Mouse (Mus musculus): ENCODE data around the gene Tmem150b. TPM values are rescaled to one million over a fixed set of nuclear protein-coding genes. Genes with fewer than 3 reads are reported as not detected.

Gene Tmem150b
- polyA plus RNA-seq, 1 experiment: 0.04 TPM

DNA sequence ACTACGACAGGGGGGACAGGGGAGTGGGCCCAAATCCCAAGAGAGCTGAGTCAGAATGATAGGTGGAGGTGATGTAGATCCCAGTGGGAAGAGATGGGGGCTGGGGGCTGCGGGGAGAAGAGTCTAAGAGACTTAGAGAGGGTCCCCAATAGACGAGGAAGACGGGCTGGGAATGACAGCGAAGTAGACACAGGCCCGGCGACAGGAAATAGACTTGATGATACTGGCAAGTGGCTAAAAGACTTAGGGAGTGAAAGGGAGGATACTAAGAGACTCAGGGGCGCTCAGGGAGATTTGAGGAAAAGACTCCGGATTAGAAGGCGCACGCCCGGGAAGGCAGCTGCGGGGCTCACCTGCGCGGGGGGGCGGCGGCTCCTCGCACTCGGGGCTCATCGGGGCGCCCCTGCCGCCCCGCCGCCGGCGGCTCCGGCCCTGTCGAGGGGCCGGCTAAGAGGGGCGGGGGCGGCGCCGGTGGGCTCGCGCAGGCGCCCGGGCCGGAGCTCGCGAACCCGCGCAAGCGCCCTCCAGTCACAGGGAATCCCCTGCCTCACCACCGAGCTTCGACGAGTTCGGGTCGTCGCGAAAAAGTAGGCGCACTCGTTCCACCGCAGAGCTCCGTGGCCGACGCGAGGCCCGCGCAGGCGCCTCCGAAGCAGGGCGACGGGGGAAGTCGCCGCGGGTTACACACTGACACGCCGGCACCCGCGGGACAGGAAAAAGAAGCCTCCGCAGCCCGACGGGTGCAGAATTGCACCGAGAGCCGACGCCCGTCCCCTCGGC is 66.7 kb downstream of the Tmem150b start:
- peak overlapping the region; percentile 66 for H3K4me3 ChIP-seq

GRCm38 (mm10) chr7:4657521-4658127 is 67.4 kb downstream of the Tmem150b start:
- no peak for TF ChIP-seq TCF12 (IDR thresholded peaks at IDR 0.05; ENCODE audit: insufficient read depth, poor library complexity, severe bottlenecking)
- no peak for TF ChIP-seq REST (IDR thresholded peaks at IDR 0.05; ENCODE audit: insufficient read depth, insufficient read length)
- TF ChIP-seq POLR2AphosphoS2 (IDR thresholded peaks at IDR 0.05; ENCODE audit: insufficient read length, low read depth): no peak
- no peak for TF ChIP-seq MYOG (IDR thresholded peaks at IDR 0.05; ENCODE audit: control insufficient read depth in 1 of 3, insufficient read depth in 1 of 3, insufficient read length in 2 of 3, low read depth in 2 of 3)
- no peak for TF ChIP-seq SRF (IDR thresholded peaks at IDR 0.05; ENCODE audit: control insufficient read depth, insufficient read length, low read depth)
- TF ChIP-seq CEBPB (IDR thresholded peaks at IDR 0.05; ENCODE audit: insufficient read depth, poor library complexity, severe bottlenecking): no peak
- no peak for TF ChIP-seq MAX (IDR thresholded peaks at IDR 0.05; ENCODE audit: low read depth)
- TF ChIP-seq POLR2A (IDR thresholded peaks at IDR 0.05; ENCODE audit: insufficient read length, low read depth): no peak
- TF ChIP-seq MYOD1 (IDR thresholded peaks at IDR 0.05; ENCODE audit: control insufficient read depth in 1 of 3, insufficient read length in 2 of 3, low read depth in 2 of 3): no peak

More for the DNA sequence above, 66.7 kb downstream of the Tmem150b start:
- Histone ChIP-seq H3K27me3 (ENCODE audit: control insufficient read depth, insufficient read depth, insufficient read length) (no peaks in the 10 kb centered on the region), H3K4me2 (ENCODE audit: low read depth) (peak overlapping the region; percentile 84), H3ac (ENCODE audit: control insufficient read depth, insufficient read length) (peak overlapping the region; percentile 29), H3K79me2 (ENCODE audit: control insufficient read depth, insufficient read depth) (peaks cover 50% of the 10 kb centered on the region), H3K36me3 (ENCODE audit: control insufficient read depth, insufficient read depth) (no peaks in the 10 kb centered on the region)
- TF ChIP-seq TCF3 (IDR thresholded peaks at IDR 0.05; ENCODE audit: insufficient read length, low read depth) (no peak), SRF (IDR thresholded peaks at IDR 0.05; ENCODE audit: control insufficient read depth, insufficient read length, low read depth) (no peak), MAX (IDR thresholded peaks at IDR 0.05; ENCODE audit: low read depth) (no peak), TCF12 (IDR thresholded peaks at IDR 0.05; ENCODE audit: insufficient read depth, poor library complexity, severe bottlenecking) (no peak), MYOD1 (IDR thresholded peaks at IDR 0.05; ENCODE audit: control insufficient read depth in 1 of 3, insufficient read length in 2 of 3, low read depth in 2 of 3) (no peak), POLR2AphosphoS2 (IDR thresholded peaks at IDR 0.05; ENCODE audit: insufficient read length, low read depth) (no peak), CEBPB (IDR thresholded peaks at IDR 0.05; ENCODE audit: insufficient read depth, poor library complexity, severe bottlenecking) (no peak), MYOG (IDR thresholded peaks at IDR 0.05; ENCODE audit: control insufficient read depth in 1 of 3, insufficient read depth in 1 of 3, insufficient read length in 2 of 3, low read depth in 2 of 3) (no peak), USF1 (IDR thresholded peaks at IDR 0.05; ENCODE audit: low read depth) (no peak), E2F4 (IDR thresholded peaks at IDR 0.05; ENCODE audit: insufficient read depth) (no peak), POLR2A (IDR thresholded peaks at IDR 0.05; ENCODE audit: insufficient read length, low read depth) (no peak), REST (IDR thresholded peaks at IDR 0.05; ENCODE audit: insufficient read depth, insufficient read length) (no peak)

More at GRCm38 (mm10) chr7:4657521-4658127, 67.4 kb downstream of the Tmem150b start:
- Histone ChIP-seq H3K4me2 (ENCODE audit: low read depth) (peak overlapping the region; percentile 84), H3K79me2 (ENCODE audit: control insufficient read depth, insufficient read depth) (peaks cover 57% of the 10 kb centered on the region), H3K36me3 (ENCODE audit: control insufficient read depth, insufficient read depth) (no peaks in the 10 kb centered on the region), H3K4me3 (peak overlapping the region; percentile 66), H3K27me3 (ENCODE audit: control insufficient read depth, insufficient read depth, insufficient read length) (no peaks in the 10 kb centered on the region), H3ac (ENCODE audit: control insufficient read depth, insufficient read length) (peak overlapping the region; percentile 29)

Other genes starting within 250 kb of the Tmem150b start
- gene Ppp1r12c, start 223.6 kb downstream of the Tmem150b start, polyA plus RNA-seq (2012; fragmentation: generic; extraction: Trizol): 39.0 TPM
- 1,403 TPM for gene Tnnt1, start 208.9 kb downstream of the Tmem150b start, polyA plus RNA-seq (2012; fragmentation: generic; extraction: Trizol)
- gene Tnni3, start 201.0 kb downstream of the Tmem150b start, polyA plus RNA-seq (2012; fragmentation: generic; extraction: Trizol): 13.3 TPM
- 2.2 TPM for gene Dnaaf3, start 192.8 kb downstream of the Tmem150b start, polyA plus RNA-seq (2012; fragmentation: generic; extraction: Trizol)
- 0.22 TPM for gene Syt5, start 177.7 kb downstream of the Tmem150b start, polyA plus RNA-seq (2012; fragmentation: generic; extraction: Trizol)
- gene Ptprh, start 121.2 kb downstream of the Tmem150b start, polyA plus RNA-seq (2012; fragmentation: generic; extraction: Trizol): not detected
- 2.2 TPM for gene Tmem86b, start 93.8 kb downstream of the Tmem150b start, polyA plus RNA-seq (2012; fragmentation: generic; extraction: Trizol)
- 46.1 TPM for gene Ppp6r1, start 66.2 kb downstream of the Tmem150b start, polyA plus RNA-seq (2012; fragmentation: generic; extraction: Trizol)
- 67.5 TPM for gene Hspbp1, start 40.2 kb downstream of the Tmem150b start, polyA plus RNA-seq (2012; fragmentation: generic; extraction: Trizol)
- 7.0 TPM for gene Brsk1, start 34.6 kb downstream of the Tmem150b start, polyA plus RNA-seq (2012; fragmentation: generic; extraction: Trizol)
- gene Kmt5c, start 14.9 kb upstream of the Tmem150b start, polyA plus RNA-seq (2012; fragmentation: generic; extraction: Trizol): 19.2 TPM
- gene Cox6b2, start 27.8 kb upstream of the Tmem150b start, polyA plus RNA-seq (2012; fragmentation: generic; extraction: Trizol): 0.19 TPM
- gene Fam71e2, start 46.1 kb upstream of the Tmem150b start, polyA plus RNA-seq (2012; fragmentation: generic; extraction: Trizol): not detected
- gene Il11, start 57.6 kb upstream of the Tmem150b start, polyA plus RNA-seq (2012; fragmentation: generic; extraction: Trizol): 0.56 TPM
- not detected for gene Tmem190, start 57.7 kb upstream of the Tmem150b start, polyA plus RNA-seq (2012; fragmentation: generic; extraction: Trizol)
- gene Tmem238, start 64.4 kb upstream of the Tmem150b start, polyA plus RNA-seq (2012; fragmentation: generic; extraction: Trizol): 7.1 TPM
- 3,329 TPM for gene Rpl28, start 67.6 kb upstream of the Tmem150b start, polyA plus RNA-seq (2012; fragmentation: generic; extraction: Trizol)
- 261 TPM for gene Ube2s, start 87.3 kb upstream of the Tmem150b start, polyA plus RNA-seq (2012; fragmentation: generic; extraction: Trizol)
- not detected for gene Shisa7, start 119.4 kb upstream of the Tmem150b start, polyA plus RNA-seq (2012; fragmentation: generic; extraction: Trizol)
- 0.65 TPM for gene Isoc2b, start 145.0 kb upstream of the Tmem150b start, polyA plus RNA-seq (2012; fragmentation: generic; extraction: Trizol)
- gene Isoc2a, start 151.9 kb upstream of the Tmem150b start, polyA plus RNA-seq (2012; fragmentation: generic; extraction: Trizol): 3.3 TPM
- gene Gm36210, start 181.3 kb upstream of the Tmem150b start, polyA plus RNA-seq (2012; fragmentation: generic; extraction: Trizol): not detected
- 8.0 TPM for gene Zfp628, start 190.0 kb upstream of the Tmem150b start, polyA plus RNA-seq (2012; fragmentation: generic; extraction: Trizol)
- gene Nat14, start 196.8 kb upstream of the Tmem150b start, polyA plus RNA-seq (2012; fragmentation: generic; extraction: Trizol): 3.1 TPM
- gene Ssc5d, start 200.5 kb upstream of the Tmem150b start, polyA plus RNA-seq (2012; fragmentation: generic; extraction: Trizol): 13.6 TPM
- gene Sbk2, start 239.2 kb upstream of the Tmem150b start, polyA plus RNA-seq (2012; fragmentation: generic; extraction: Trizol): 7.1 TPM
- gene Sbk3, start 245.9 kb upstream of the Tmem150b start, polyA plus RNA-seq (2012; fragmentation: generic; extraction: Trizol): 0.34 TPM